Comparison of ENCODE assay signal across 8 mouse cellular contexts in genomic region chr14:25527321-25527720, GRCm38 (mm10).
A peak's percentile ranks its signal among the peaks of the same experiment; 100 is the strongest.
DNase-seq lines count a peak whose midpoint lies in the region; ATAC-seq and TF ChIP-seq lines count a peak whose summit lies in the region.
"Had no signal": no experiment of that assay in that cellular context is flagged by ENCODE, and none has a peak within 500 bp of the region (broad histone marks: within the 10 kb centered on the region; RNA-seq: fewer than 3 reads in every experiment).

No protein-coding gene starts in this region.

- no peak overlapping the region for H3K4me3 ChIP-seq in lung, adult 2 months (replicated peaks; ENCODE audit: extremely low read depth, low read depth, low read length)
- H3K4me3 ChIP-seq in bone marrow, adult 2 months (replicated peaks; ENCODE audit: control insufficient read depth, low read depth, low read length): no peak overlapping the region

- intact Hi-C loops in gastrocnemius, postnatal 14 days (cut with DNase I; ENCODE audit: low total_unique reads): no loop called here

- DNase-seq in lung, adult 18-20 months: peak; percentile 71 to 81
- no peak for DNase-seq in lung, adult 2 months
- DNase-seq in layer of hippocampus, adult 18-20 months (ENCODE audit: low spot score in 2 of 2): peak; percentile 78 to 89
- no peak for DNase-seq in gastrocnemius, adult 18-20 months (ENCODE audit: low spot score)
- no peak for DNase-seq in gastrocnemius, postnatal 14 days
- DNase-seq: lung, embryonic 14.5 days had no signal

- peaks cover 52% of the 10 kb centered on the region for H3K4me1 ChIP-seq in lung, adult 2 months (ENCODE audit: control insufficient read depth, insufficient read depth, low read length)
- peaks cover 20% of the 10 kb centered on the region for H3K4me1 ChIP-seq in bone marrow, adult 2 months (ENCODE audit: control insufficient read depth, insufficient read depth, low read length)

- 32% methylated on average over 2 of the region's 2 CpGs for WGBS in lung, adult 2 months
- 54% methylated on average over 2 of the region's 2 CpGs for WGBS in bone marrow, adult 2 months

- H3K27ac ChIP-seq in bone marrow, adult 2 months (ENCODE audit: control insufficient read depth, insufficient read depth, low read depth, low read length, poor library complexity): peak overlapping the region; percentile 41

- ATAC-seq in megakaryocyte progenitor cell, adult 5-6 weeks (replicated peaks; ENCODE audit: poor library complexity): peak; percentile 60

- no peak for TF ChIP-seq CTCF in lung, adult 2 months (IDR thresholded peaks at IDR 0.05; ENCODE audit: insufficient read depth, low read length)
- TF ChIP-seq CTCF in bone marrow, adult 2 months (IDR thresholded peaks at IDR 0.05; ENCODE audit: control insufficient read depth, insufficient read depth, low read length): no peak

- no peak for TF ChIP-seq POLR2A in lung, adult 2 months (IDR thresholded peaks at IDR 0.05; ENCODE audit: borderline replicate concordance, extremely low read depth, low read depth, low read length)
- TF ChIP-seq POLR2A in bone marrow, adult 2 months (IDR thresholded peaks at IDR 0.05; ENCODE audit: borderline replicate concordance, control insufficient read depth, low read depth, low read length): no peak

Comparison
In these comparisons a context has a peak if more than half of its experiments do, and no peak if none do; other contexts are left out.
1. DNase-seq: peak in lung, adult 18-20 months (2 of 2) and layer of hippocampus, adult 18-20 months (2 of 2); none in lung, adult 2 months (single experiment), gastrocnemius, adult 18-20 months (single experiment) and gastrocnemius, postnatal 14 days (single experiment).